8 mouse cellular contexts compared by ENCODE assay signal in the genomic region with DNA sequence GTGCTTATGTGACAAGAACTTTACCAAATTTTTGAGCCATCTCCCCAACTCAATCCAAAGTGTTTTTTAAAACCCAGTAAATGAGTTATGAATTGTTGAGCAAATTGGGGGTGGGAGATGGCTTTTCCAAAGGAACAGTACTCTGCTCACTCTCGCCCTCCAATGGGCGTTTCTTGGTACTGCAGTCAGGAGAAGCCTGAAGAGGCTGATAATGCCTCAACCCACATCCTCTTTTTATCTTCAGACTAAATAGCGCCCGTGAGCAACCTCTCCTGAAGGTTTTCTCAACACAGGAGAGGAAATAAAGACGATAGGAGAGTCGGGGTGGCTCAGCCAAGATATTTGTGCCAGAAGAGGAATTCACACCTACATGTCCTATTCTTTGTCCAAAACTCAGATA. TPM values are rescaled to one million over a fixed set of nuclear protein-coding genes. Genes with fewer than 3 reads are reported as not detected.
DNase-seq lines count a peak whose midpoint lies in the region; ATAC-seq and TF ChIP-seq lines count a peak whose summit lies in the region.

No protein-coding gene starts in this region.

- TF ChIP-seq POLR2A in spleen, adult 2 months (IDR thresholded peaks at IDR 0.05; ENCODE audit: low read depth, low read length), result no peak
- TF ChIP-seq POLR2A in embryonic fibroblast, embryonic 13.5 days (IDR thresholded peaks at IDR 0.05; ENCODE audit: low read depth, low read length), result no peak

- no peak overlapping the region for H3K4me3 ChIP-seq in heart, embryonic 11.5 days (ENCODE audit: low read depth, low read length)
- no peak overlapping the region for H3K4me3 ChIP-seq in spleen, adult 2 months (ENCODE audit: extremely low read depth, insufficient read depth, insufficient read length)
- no peak overlapping the region for H3K4me3 ChIP-seq in embryonic fibroblast, embryonic 13.5 days (ENCODE audit: insufficient read depth, low read length)

- H3K27ac ChIP-seq in heart, embryonic 11.5 days (ENCODE audit: low read depth, low read length), result no peak overlapping the region
- H3K27ac ChIP-seq in spleen, adult 2 months (ENCODE audit: insufficient read depth, low read length), result no peak overlapping the region
- H3K27ac ChIP-seq in embryonic fibroblast, embryonic 13.5 days (ENCODE audit: insufficient read depth, low read length), result no peak overlapping the region

- no peaks in the 10 kb centered on the region for H3K36me3 ChIP-seq in heart, embryonic 11.5 days (ENCODE audit: control insufficient read depth, insufficient read depth, low read length)
- H3K36me3 ChIP-seq in spleen, adult 2 months (ENCODE audit: control insufficient read depth, insufficient read depth, low read length), result no peaks in the 10 kb centered on the region

- no peaks in the 10 kb centered on the region for H3K4me1 ChIP-seq in heart, embryonic 11.5 days (ENCODE audit: control insufficient read depth, insufficient read depth, low read length)
- no peaks in the 10 kb centered on the region for H3K4me1 ChIP-seq in spleen, adult 2 months (ENCODE audit: control insufficient read depth, insufficient read depth, insufficient read length)
- no peaks in the 10 kb centered on the region for H3K4me1 ChIP-seq in embryonic fibroblast, embryonic 13.5 days (ENCODE audit: control insufficient read depth, insufficient read depth, low read length)

- no peak overlapping the region for H3K4me2 ChIP-seq in heart, embryonic 11.5 days

- no peaks in the 10 kb centered on the region for H3K27me3 ChIP-seq in heart, embryonic 11.5 days (ENCODE audit: control insufficient read depth, insufficient read depth, low read length)
- H3K27me3 ChIP-seq in spleen, adult 2 months (ENCODE audit: control insufficient read depth, insufficient read depth, low read length), result no peaks in the 10 kb centered on the region

- TF ChIP-seq CTCF in spleen, adult 2 months (IDR thresholded peaks at IDR 0.05; ENCODE audit: extremely low read depth, insufficient read depth, insufficient read length, insufficient replicate concordance), result peak; percentile 28; the same call in 1 of the 2 replicates
- 0 out of 2 replicates have a peak, but pooled peaks have one; percentile 5 for TF ChIP-seq CTCF in embryonic fibroblast, embryonic 13.5 days (IDR thresholded peaks at IDR 0.05; ENCODE audit: borderline replicate concordance, insufficient read depth, low read length)

- H3K9ac ChIP-seq in heart, embryonic 11.5 days (ENCODE audit: low read depth, low read length), result no peak overlapping the region

- 15% methylated on average over 6 of the region's 6 CpGs for WGBS in heart, embryonic 11.5 days (ENCODE audit: insufficient replicate concordance)
- WGBS in spleen, adult 2 months, result 6% methylated on average over 6 of the region's 6 CpGs

- no peak for ATAC-seq in heart, embryonic 11.5 days (replicated peaks; ENCODE audit: insufficient number of reproducible peaks, low FRiP score, low TSS enrichment)

- H3K9me3 ChIP-seq in heart, embryonic 11.5 days (replicated peaks; ENCODE audit: control insufficient read depth, low read length), result no peaks in the 10 kb centered on the region

- peak; percentile 12 for DNase-seq in heart, adult 8-10 months (ENCODE audit: low spot score)
- no peak for DNase-seq in spleen, adult 2 months (ENCODE audit: low read depth in 1 of 2, low spot score in 2 of 2)
- no peak for DNase-seq in spleen, postnatal 14 days (ENCODE audit: low spot score in 2 of 2)
- DNase-seq in mesoderm, embryonic 11.5 days (ENCODE audit: low read depth, low spot score), result peak; percentile 39
- DNase-seq in spleen, postnatal 4 days (ENCODE audit: low spot score in 2 of 2), result no peak
- no peak for DNase-seq in right cerebral cortex, adult 2 months (ENCODE audit: low spot score in 2 of 2)

RNA-seq across cellular contexts. Expression of gene Gm45716, which starts 19.7 kb away (rescaled TPM):
- total RNA-seq in heart, adult 8-10 months (2022), result 1 to 10 TPM; 5.7 to 7.4 (median 7.1) TPM
- polyA plus RNA-seq in heart, embryonic 11.5 days (2014; fragmentation: Nextera tagmentation; extraction: Ambion mirVana), result 50.9 TPM in 2 replicates
- polyA plus RNA-seq in spleen, adult 2 months (2012; rRNA removed), result 0.62 and 1.2 TPM in 2 replicates
- 0.68 and 2.5 TPM in 2 replicates for polyA plus RNA-seq in embryonic fibroblast, embryonic 13.5 days (2011; ENCODE audit: insufficient read length, low read depth, missing spikeins)

Comparison
In these comparisons a context has a peak if more than half of its experiments do, and no peak if none do; other contexts are left out.
1. DNase-seq: peak in heart, adult 8-10 months (single experiment) and mesoderm, embryonic 11.5 days (single experiment); none in spleen, adult 2 months (0 of 2), spleen, postnatal 14 days (0 of 2), spleen, postnatal 4 days (0 of 2) and right cerebral cortex, adult 2 months (0 of 2).
2. RNA of gene Gm45716, which starts 19.7 kb away (polyA plus RNA-seq): 50.9 TPM in heart, embryonic 11.5 days; 0.68 to 2.5 TPM in embryonic fibroblast, embryonic 13.5 days and 0.62 to 1.2 TPM in spleen, adult 2 months; every median in the first group is over 10 times any median in the second.